Mouse (Mus musculus) telencephalon, adult 2 months (tissue): ENCODE results near the gene Cct3.
"Not testable (repeated sequence)": the region's sequence is repeated elsewhere in the genome, so short reads cannot be mapped to it uniquely, and the experiment has no call there.

ENCODE experiments used
- DNase-seq: peaks from one replicate; pipeline ENCODE4 v3.0.0-alpha.2; 2011; ENCODE audit warnings: low read depth, low spot score

Gene Cct3

DNA sequence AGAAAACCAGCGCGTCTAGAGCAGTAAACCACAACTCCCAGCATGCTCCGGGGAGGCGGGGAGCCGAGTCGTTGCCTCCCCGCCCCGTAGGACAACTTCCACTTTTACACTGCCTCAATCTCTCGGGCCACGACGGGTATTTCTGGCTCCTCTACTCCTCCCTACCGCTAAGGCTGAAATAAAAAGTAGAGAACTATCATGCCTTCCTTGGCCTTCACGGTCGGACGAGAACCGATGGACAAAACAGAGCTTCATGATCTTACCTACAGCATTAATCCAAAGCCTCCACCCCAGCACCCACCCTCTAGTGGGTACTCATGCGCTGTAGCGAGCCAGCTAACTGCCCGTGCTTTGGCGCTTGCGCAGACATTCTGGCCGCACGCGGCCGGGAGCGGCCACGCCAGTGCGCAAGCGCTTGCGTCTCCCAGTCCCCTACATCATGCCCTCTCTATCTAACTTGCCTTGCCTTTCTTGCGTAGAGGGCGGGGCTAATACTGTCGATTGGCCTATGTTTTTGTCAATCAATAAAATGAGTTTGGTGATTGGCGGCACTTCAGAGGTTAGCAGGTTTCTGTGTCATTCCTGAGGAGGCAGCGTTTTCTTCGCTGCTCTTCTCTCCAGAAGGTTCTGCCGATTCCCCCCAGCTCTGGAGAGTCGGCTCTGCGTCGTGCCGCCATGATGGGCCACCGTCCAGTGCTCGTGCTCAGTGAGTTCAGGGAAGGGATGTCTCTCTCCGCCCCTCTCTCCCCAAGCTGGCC lies at the start of gene Cct3, which contains the start of gene Tsacc:
TSS of gene Cct3 (plus strand) at position 556 of the 758 bp plus-strand sequence.
TSS of gene Tsacc (minus strand) at position 439 of the 758 bp plus-strand sequence.
- peak; percentile 100 for DNase-seq

DNA sequence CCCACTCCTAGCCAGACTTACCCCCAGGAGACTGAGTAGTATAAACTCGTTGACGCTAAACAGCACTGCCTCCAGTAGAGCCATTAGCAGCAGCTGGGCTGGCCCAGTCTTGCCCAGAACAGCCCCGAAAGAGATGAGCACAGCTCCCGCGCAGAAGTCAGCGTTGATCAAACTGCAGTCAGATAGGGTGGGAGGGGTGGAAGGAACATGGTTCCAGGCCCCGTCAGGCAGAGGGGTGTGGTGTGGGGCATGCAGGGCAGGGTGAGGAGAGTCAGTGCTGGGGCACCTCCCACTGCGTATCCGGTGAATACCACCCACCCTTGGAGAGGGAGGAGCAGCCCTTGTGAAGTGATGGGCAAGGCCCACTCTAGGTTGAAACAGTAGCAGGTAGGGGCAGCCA lies 49.2 kb upstream of the Cct3 start:
- no peak for DNase-seq

DNA sequence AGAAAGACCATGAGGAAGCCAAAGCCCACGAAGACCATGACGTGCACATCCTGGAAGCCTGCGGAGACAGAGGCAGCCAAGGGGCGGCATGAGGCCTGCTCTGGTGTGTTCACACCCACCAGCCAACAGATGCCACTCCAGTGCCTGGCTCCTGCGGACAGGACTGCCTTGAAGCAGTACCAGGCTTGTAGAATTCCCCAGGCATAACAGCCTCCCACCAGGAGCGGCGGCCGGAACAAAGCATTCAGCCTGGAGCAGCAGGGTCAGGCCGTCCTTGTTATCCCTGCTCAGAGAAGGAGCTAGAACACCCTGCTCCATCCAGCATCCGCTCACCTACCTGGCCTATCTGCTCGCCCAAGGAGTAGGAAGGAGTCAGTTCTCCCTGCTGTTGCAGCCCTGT lies 48.5 kb upstream of the Cct3 start:
- no peak for DNase-seq

DNA sequence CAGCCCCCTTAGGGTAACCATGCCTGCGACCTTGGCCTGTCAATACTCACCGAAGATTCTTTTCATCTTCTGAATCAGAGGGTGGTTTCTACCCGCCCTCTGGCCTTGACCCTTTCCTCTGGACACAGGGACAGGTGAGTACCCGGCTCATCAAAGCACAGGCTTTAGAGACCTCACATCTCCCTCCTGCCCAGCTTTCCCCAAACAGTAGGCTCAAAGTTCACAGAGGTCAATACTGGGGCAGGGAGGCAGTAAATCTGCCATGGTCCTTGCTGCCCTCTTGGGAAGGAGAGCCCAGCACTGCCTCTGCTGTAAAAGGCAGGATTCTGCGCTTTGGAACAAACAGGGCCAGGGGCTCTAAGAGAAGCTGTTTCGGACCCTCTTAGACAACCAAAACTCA lies 44.2 kb upstream of the Cct3 start:
- DNase-seq = no peak

DNA sequence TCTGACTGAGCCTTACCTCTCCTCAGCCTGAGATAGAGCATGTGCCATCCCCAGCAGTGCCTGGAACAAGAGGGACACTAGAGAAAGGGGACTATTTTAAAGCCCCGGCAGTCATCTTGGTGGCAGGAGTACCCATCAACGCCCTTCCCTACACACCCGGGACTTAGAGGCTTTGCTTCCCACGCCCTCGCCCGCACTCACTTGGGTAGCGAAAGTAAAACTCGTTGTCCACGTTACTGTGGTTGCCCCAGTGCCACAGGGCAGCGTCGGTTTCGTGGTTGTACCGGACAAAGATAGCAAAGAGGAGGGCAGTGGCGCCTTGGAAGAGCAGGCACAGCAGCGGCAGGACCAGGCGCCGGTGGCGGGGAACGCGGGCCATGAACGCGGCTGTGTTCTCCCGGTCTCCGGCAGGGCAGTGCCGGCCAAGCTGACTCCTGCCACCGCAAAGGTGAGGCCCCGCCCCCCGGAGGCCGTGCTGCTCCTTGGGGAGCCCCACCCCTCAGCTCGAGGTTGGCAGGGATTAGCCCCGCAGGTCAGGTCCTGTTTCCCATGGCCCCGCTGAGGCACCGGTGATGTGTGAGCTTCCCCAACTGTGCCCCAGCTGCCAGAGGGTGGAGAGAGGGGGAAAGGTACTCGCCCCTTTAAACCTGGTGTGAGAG lies 42.5 kb upstream of the Cct3 start, which contains the start of gene Rhbg:
TSS of gene Rhbg (minus strand) at position 442 of the 659 bp plus-strand sequence.
- no peak for DNase-seq

DNA sequence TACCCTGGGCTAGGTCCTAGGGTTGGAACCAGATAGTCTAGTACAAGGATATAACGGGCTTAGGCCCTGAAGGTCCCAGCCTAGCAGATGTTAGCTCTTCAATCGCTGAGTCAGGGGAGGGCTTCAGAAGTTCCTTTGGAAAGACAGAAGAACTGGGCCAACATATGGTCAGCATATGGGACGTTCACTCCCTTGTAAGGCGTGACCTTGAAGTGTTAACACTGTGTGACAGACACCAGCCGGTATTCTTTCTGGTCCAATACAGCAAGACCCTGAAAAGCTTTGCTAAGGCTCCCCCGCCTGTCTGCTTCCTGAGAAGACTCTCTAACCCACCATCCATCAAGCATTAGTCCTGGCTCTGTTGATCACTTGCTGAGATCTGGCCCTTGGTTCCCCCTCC lies 41.0 kb upstream of the Cct3 start:
- DNase-seq = no peak

DNA sequence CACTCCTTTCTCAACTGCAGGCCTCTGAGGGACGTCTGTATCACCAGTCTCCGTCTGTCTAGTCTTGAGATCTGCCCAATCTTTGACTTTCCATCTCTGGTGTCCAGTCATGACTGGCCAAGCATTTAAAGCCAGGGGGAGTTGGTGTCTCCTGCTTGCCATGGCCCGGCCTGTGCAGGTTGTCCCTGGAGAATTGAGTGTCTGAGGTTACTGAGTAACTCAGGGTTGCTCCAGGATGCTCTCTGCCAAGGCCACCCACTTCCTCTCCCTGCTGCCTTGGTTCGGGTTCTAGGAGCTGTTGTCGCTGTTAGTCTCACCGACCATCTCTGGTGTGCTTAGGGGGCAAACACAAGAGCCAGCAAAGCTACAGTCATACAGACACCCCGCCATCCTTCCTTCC lies 40.5 kb upstream of the Cct3 start:
- DNase-seq = no peak

DNA sequence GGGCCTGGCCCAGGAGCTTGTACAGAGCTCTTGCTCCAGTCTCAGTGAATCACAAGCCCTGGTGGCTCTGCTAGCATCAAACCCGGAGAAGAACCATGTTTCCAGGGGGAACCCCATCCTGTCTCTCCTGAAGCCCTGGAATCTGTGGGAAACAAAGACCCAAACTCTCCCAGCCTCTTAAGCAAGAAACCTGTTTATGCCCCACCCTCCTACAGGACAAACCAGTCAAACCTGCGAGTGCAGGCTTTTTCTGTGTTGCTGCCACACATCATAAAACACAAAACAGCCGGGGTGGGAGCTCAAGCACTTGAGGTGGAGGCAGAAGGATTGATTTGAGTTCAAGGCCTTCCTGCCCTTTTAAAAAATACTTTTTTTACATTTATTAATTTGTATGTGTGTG lies 34.6 kb upstream of the Cct3 start:
- DNase-seq = no peak

DNA sequence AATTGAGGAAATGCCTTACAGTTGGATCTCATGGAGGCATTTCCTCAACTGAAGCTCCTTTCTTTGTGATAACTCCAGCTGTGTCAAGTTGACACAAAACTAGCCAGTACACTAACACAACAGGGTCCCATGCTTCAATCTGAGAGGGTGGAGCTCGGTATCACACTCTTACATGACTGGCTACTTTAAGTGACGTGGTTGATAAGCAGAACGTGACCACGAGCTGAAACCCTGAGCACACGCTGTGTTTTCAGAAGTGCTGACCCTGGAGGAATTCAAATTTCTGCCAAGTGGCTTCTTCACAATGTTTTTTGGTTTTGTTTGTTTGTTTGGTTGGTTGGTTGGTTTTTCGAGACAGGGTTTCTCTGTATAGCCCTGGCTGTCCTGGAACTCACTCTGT lies 28.9 kb upstream of the Cct3 start:
- DNase-seq = not testable (repeated sequence)

DNA sequence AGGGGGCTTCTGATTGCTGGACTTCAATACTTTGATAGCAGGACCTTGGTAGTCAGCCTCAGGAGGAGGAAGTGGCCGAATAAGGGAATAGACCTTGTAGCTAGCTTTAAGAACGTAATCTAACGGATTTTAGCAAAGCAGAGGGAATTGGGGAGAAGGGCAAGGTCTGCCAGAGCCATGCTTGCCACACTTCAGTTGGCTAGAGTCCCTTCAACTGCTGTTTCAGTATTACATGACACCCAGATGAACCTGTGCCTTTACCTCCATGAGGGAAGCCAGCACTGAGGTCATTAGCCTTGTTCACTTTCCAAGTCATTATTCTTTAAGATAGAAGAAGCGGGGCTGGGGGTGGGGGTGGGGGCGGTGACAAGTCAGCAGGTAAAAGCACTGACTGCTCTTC lies 27.9 kb upstream of the Cct3 start:
- no peak for DNase-seq

DNA sequence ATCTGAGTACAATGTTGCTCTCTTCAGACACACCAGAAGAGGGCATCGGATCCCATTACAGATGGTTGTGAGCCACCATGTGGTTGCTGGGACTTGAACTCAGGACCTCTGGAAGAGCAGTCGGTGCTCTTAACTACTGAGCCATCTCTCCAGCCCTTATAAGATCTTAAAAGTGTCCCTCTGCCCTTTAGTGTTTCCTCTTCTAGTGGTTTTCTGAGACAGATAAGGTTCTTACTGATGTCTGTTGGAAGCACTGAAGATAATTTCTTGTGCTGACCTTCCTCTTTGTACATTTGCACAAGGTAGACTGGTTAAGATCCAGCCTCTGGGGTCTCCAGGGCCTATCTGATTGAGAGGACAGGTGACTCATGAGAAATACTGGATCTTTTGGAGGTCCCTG lies 25.6 kb upstream of the Cct3 start:
- DNase-seq = not testable (repeated sequence)

DNA sequence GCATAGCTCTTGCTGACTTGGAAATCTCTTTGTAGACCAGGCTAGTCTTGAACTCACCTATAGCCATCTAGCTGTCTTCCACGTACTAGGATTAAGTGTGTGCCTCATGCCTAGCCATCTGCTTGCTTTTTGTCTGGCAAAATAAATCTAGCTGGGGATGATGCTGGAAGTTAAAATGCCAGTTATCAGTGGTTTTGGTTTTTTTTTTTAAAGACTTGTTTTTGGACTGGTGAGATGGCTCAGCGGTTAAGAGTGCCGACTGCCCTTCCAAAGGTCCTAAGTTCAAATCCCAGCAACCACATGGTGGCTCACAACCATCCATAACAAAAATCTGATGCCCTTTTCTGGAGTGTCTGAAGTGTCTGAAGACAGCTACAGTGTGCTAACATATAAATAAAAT lies 25.1 kb upstream of the Cct3 start:
- no peak for DNase-seq

DNA sequence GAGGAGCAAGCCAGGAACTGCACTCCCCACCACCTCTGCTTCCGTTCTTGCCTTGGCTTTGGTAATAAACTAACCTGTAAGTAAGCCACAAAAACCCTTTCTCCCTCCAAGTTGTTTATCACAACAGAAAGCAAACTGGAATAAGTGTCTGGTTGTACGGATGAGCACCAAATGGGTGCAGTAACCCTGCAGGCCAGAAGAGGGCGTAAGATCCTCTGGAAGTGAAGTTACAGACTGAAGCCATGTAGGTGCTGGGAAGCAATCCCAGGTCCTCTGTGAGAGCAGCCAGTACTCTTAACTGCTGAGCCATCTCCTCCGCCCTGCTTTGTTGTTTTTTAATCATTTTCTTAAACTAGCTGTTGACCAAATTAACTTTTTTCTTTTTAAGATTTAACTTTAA lies 22.9 kb upstream of the Cct3 start:
- DNase-seq = no peak

DNA sequence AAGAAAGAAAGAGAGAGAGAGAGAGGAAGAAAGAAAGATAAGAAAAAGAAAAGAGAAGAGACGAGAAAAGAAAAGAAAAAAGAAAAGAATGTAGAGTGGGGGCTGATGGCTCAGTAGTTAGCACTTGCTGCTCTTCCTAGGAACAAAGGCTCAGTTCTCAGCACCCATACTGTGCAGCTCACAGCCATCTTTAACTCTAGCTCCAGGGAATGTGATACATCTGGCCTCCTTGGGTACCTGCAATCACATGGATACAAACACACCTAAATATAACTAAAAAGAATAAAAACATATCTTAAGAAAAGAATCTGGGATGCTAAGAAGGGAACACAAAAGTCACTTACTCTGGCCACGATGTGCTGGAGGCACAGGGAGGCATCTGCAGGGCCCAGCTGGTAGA lies 20.8 kb upstream of the Cct3 start:
- no peak for DNase-seq

DNA sequence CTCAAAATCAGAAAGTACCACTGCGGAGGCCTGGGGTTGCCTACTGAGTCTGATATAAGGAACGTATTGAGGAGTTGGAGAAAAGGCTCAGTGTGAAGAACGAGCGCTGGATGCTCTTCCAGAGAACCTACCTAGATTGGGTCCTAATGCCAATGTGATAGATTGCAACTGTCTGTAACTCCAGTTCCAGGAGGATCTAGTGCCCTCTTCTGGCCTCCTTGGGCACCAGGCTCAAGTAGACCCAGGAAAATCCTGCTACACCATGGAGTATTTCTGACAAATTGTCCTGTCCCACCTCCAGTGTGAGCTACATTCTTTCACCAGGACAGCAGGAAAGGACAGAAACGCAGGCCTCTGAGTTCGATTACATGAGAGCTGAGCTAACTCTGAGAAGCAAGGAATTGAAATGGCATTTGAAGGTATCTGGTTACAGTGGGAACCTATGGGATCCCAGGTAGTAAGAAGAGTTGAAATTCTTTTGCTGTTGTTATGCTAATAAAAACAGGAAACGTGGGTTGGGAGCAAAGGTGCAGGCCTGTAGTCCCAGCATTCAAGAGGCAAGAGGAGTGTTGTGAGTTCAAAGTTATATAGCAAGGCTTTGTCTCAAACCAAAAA lies 20.3 kb upstream of the Cct3 start:
- no peak for DNase-seq

DNA sequence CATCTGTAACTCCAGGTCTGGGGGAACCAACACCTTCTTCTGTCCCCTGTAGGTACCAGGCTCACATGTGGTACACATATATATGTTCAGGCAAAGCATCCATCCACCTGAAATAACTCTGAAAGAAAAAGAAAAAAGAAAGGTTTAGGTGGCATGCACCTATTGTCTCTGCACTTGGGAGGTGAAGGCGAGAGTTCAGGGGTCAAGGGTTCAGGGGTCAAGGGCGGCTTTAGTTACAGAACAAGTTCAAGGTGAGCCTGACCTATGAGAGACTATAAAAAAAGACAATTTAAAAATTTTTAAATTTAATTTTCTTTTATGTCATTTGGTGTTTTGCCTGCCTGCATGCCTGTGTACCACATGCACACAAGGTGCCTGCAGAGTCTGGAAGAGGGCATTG lies 16.9 kb upstream of the Cct3 start:
- no peak for DNase-seq

DNA sequence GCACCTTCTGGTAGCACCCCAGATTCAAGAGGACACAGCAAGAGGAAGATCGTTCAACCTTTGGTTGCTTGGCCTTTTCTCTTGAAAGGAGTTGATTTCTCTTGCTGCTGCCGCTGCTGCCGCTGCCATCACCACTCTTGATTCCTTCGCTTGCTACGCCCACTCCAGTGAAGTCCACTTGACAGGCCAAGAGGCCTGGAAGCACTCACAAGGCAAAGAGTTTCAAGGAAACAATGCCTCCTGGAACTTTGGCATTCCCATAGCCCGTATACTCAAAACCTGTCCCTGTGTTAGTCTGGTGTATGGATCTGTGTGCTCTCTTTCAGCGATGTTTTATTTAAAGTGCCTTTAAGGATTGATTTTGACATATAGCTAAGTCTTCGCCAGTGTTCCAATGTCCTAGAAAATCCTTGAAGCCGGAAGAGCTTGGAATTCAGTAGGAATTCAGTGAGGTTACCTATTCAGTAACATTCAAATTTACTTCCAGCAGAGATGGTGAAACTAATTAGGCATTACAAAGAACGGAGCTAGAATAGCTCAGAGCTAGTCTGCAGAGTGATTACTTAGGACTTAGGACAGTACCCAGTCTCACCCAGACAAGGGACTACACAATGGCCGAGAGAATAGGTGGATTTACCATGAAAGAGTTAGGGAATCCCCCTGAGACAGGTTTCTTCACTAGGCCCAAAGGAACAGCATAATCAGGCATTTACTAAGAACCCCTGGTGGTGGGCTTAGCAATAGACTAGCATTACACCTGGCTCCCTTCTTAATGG lies 15.6 kb upstream of the Cct3 start:
- not testable (repeated sequence) for DNase-seq

DNA sequence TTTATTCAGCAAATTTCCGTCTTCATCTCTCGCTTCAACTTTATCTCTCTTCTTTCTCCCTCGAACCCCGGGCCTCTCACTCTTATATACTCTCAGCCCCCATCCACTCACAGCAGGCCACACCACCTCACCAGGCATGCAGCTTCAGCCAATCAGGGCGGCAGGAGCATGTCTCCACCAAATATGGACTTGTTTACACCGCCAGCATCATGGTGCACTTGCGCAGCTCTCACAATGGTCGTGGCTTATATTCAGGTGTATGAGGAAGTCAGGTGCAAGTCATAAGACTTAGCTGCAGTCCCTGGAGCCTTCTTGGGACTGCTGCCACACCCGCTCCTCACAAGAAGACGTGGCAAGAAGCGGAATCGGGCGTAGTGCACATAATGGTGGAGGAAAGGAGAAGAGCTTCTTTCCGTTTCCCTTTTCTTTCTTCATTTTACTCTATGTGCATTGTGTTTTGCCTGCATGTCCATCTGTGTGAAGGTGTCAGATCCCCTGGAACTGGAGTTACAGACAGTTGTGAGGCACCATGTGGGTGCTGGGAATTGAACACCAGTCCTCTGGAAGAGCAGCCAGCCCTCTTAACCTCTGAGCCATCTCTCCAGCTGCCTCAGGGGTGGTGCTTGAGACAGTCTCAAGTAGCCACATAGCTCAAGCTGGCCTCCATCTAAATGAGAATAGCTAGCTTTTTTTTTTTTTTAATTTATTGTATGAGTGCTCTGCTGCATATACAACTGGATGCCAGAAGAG lies 11.9 kb upstream of the Cct3 start:
- DNase-seq = not testable (repeated sequence)

DNA sequence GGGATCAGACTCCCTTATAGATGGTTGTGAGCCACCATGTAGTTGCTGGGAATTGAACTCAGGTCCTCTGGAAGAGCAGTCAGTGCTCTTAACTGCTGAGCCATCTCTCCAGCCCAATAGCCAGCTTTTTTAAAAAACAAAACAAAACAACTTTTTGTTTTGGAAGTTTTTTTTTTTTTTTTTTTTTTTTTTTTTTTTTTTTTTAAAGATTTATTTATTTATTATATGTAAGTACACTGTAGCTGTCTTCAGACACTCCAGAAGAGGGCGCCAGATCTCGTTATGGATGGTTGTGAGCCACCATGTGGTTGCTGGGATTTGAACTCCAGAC lies 11.4 kb upstream of the Cct3 start:
- DNase-seq = not testable (repeated sequence)

DNA sequence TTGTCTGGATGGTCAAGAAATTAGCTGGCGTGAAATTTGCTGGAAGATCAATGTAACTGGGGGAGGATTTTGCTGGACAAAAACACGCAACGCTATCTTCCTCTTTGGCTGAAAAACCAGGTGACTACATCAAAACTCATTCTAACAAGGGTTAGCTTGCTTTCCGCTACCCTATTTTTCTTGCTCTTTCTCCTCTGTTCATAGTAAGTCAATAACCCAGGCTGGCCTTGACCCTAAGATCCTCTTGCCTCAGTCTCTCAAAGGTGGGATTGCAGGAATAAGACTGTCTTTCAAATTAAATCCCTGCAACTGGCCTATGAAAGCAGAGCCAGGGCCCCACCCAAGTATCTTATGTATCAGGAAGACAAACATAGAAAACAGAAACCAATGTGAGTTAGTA lies 9.8 kb upstream of the Cct3 start, which contains the start of gene Gm38392:
TSS of gene Gm38392 (minus strand) at position 101 of the 400 bp plus-strand sequence.
- DNase-seq = no peak

DNA sequence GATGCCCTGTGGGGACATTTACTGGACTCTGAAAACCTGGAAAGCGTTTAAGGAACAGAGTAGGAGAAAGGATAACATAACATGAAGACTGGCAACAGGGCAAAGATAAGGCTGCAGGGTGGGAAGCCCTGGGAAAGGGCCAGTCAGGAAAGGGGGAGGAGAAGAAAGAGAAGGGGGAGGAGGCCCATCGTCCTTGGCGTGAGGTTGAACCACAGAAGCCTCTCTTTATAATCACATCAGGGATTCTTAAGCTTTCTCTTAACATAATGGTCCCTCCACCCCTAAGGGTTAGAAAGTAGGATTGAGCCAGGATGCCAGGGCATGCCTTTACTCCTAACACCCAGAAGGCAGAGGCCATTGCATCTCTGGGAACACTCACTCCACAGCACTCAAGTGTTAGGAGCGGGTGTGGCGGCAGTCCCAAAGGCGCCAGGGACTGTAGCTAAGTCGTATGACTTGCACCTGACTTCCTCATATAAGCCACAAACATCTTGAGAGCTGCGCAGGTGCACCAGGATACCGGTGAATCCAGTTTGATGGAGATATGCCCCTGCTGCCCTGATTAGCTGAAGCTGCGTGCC lies 8.7 kb upstream of the Cct3 start:
- not testable (repeated sequence) for DNase-seq
